Mouse (Mus musculus) MEL (cell line): ENCODE measurements around the gene 2410004P03Rik. TPM values are rescaled to one million over a fixed set of nuclear protein-coding genes. Genes with fewer than 3 reads are reported as not detected.

Experiments used
- DNase-seq: peaks from one replicate; pipeline ENCODE4 v3.0.0; 2011; ENCODE audit warnings: low read depth, low spot score
- H3K27ac ChIP-seq: 2 replicates; pipeline ENCODE4 v1.5.1; 2012; ENCODE audit warnings: low read depth, mild to moderate bottlenecking, control low read depth, low read length, moderate library complexity; ENCODE audit not compliant: control insufficient read depth
- H3K27me3 ChIP-seq, 2 experiments: fragments of 150-350 bp in 1 of 2; sonication (generic) in 1 of 2; 2 replicates each; pipeline ENCODE4 v1.6.1; 2012; ENCODE audit warnings: low read length in 2 of 2, mild to moderate bottlenecking in 2 of 2, improper control_type of control experiment in 1 of 2, moderate library complexity in 1 of 2; ENCODE audit not compliant: insufficient read depth in 2 of 2, control insufficient read depth in 1 of 2
- H3K36me3 ChIP-seq, 2 experiments: 2 replicates each; pipeline ENCODE4 v1.6.1; 2012 to 2014; ENCODE audit warnings: low read length in 2 of 2, improper control_type of control experiment in 1 of 2, inconsistent platforms in 1 of 2, mild to moderate bottlenecking in 1 of 2; ENCODE audit not compliant: insufficient read depth in 2 of 2, control insufficient read depth in 1 of 2
- H3K4me1 ChIP-seq, 2 experiments: fragments of 150-350 bp in 1 of 2; sonication (generic) in 1 of 2; 2 replicates each; pipeline ENCODE4 v1.6.1; 2012; ENCODE audit warnings: low read length in 2 of 2, improper control_type of control experiment in 1 of 2, mild to moderate bottlenecking in 1 of 2; ENCODE audit not compliant: insufficient read depth in 2 of 2, control insufficient read depth in 1 of 2
- H3K4me3 ChIP-seq, 2 experiments: fragments of 150-350 bp in 1 of 2; sonication (generic) in 1 of 2; 2 replicates each; pipeline ENCODE4 v1.5.1; 2012; ENCODE audit warnings: low read depth in 2 of 2, low read length in 2 of 2, mild to moderate bottlenecking in 2 of 2, moderate library complexity in 2 of 2, control low read depth in 1 of 2, improper control_type of control experiment in 1 of 2; ENCODE audit not compliant: control insufficient read depth in 1 of 2, insufficient read depth in 1 of 2
- H3K79me2 ChIP-seq: 2 replicates; pipeline ENCODE4 v1.6.1; 2012; ENCODE audit warnings: mild to moderate bottlenecking, low read length, moderate library complexity; ENCODE audit not compliant: control insufficient read depth, poor library complexity, insufficient read depth
- H3K9ac ChIP-seq: 2 replicates; pipeline ENCODE4 v1.6.1; 2012; ENCODE audit warnings: low read depth, mild to moderate bottlenecking, control low read depth, low read length, moderate library complexity; ENCODE audit not compliant: control insufficient read depth, poor library complexity, severe bottlenecking
- H3K9me3 ChIP-seq: fragments of 150-350 bp; sonication (generic); replicated peaks from 2 replicates; pipeline ENCODE4 v1.6.1; 2012; ENCODE audit warnings: mild to moderate bottlenecking, low read length, improper control_type of control experiment, moderate library complexity; ENCODE audit not compliant: insufficient read depth
- E2F4 ChIP-seq: IDR thresholded peaks from 2 replicates; pipeline ENCODE4 v1.6.1; 2011; ENCODE audit warnings: low read depth, low read length, improper control_type of control experiment, borderline replicate concordance
- ELF1 ChIP-seq: IDR thresholded peaks from 2 replicates; pipeline ENCODE4 v1.6.1; 2014; ENCODE audit warnings: low read depth, mild to moderate bottlenecking, inconsistent platforms, low read length, improper control_type of control experiment, moderate library complexity
- GABPA ChIP-seq: IDR thresholded peaks from 2 replicates; pipeline ENCODE4 v1.6.1; 2012; ENCODE audit warnings: low read depth, mild to moderate bottlenecking, inconsistent platforms, low read length, improper control_type of control experiment, moderate library complexity
- HCFC1 ChIP-seq: IDR thresholded peaks from 2 replicates; pipeline ENCODE4 v1.6.1; 2012; ENCODE audit warnings: low read depth, mild to moderate bottlenecking, inconsistent platforms, low read length, improper control_type of control experiment, moderate library complexity
- KAT2A ChIP-seq: conservative IDR thresholded peaks from 2 replicates; pipeline ENCODE4 v1.6.1; 2012; ENCODE audit warnings: low read depth, low read length, improper control_type of control experiment, inconsistent platforms
- MAFK ChIP-seq: IDR thresholded peaks from 2 replicates; pipeline ENCODE4 v1.6.1; 2011; ENCODE audit warnings: low read depth, mild to moderate bottlenecking, low read length, improper control_type of control experiment, borderline replicate concordance
- MYB ChIP-seq: IDR thresholded peaks from 2 replicates; pipeline ENCODE4 v1.6.1; 2011; ENCODE audit warnings: mild to moderate bottlenecking, low read depth, low read length, improper control_type of control experiment
- NELFE ChIP-seq: IDR thresholded peaks from 2 replicates; pipeline ENCODE4 v1.6.1; 2011; ENCODE audit warnings: low read depth, low read length, improper control_type of control experiment
- NRF1 ChIP-seq: IDR thresholded peaks from 2 replicates; pipeline ENCODE4 v1.6.1; 2014; ENCODE audit warnings: low read depth, mild to moderate bottlenecking, inconsistent platforms, low read length, improper control_type of control experiment, moderate library complexity; ENCODE audit not compliant: poor library complexity, insufficient read depth, severe bottlenecking
- POLR2AphosphoS2 ChIP-seq: IDR thresholded peaks from 2 replicates; pipeline ENCODE4 v1.6.1; 2011; ENCODE audit warnings: low read length, improper control_type of control experiment
- TAL1 ChIP-seq: IDR thresholded peaks from 2 replicates; pipeline ENCODE4 v1.6.1; 2012; ENCODE audit warnings: mild to moderate bottlenecking, inconsistent platforms, low read length, moderate library complexity, mixed read lengths
- TCF12 ChIP-seq: IDR thresholded peaks from 2 replicates; pipeline ENCODE4 v1.6.1; 2014; ENCODE audit warnings: low read depth, mild to moderate bottlenecking, inconsistent platforms, low read length, improper control_type of control experiment, moderate library complexity
- USF1 ChIP-seq: IDR thresholded peaks from 2 replicates; pipeline ENCODE4 v1.6.1; 2014; ENCODE audit warnings: low read depth, mild to moderate bottlenecking, inconsistent platforms, low read length, improper control_type of control experiment, moderate library complexity
- ZC3H11A ChIP-seq: IDR thresholded peaks from 2 replicates; pipeline ENCODE4 v1.6.1; 2012; ENCODE audit warnings: low read depth, mild to moderate bottlenecking, inconsistent platforms, low read length, improper control_type of control experiment
- ZKSCAN1 ChIP-seq: IDR thresholded peaks from 2 replicates; pipeline ENCODE4 v1.6.1; 2012; ENCODE audit warnings: low read depth, mild to moderate bottlenecking, inconsistent platforms, low read length, improper control_type of control experiment, moderate library complexity
- ZMIZ1 ChIP-seq: IDR thresholded peaks from 2 replicates; pipeline ENCODE4 v1.6.1; 2012; ENCODE audit warnings: low read depth, mild to moderate bottlenecking, inconsistent platforms, low read length, improper control_type of control experiment, moderate library complexity
- ZNF384 ChIP-seq: IDR thresholded peaks from 2 replicates; pipeline ENCODE4 v1.6.1; 2012; ENCODE audit warnings: low read depth, mild to moderate bottlenecking, inconsistent platforms, low read length, improper control_type of control experiment
- polyA plus RNA-seq, 2 experiments: library from polyadenylated mRNA; stranded (reverse) in 1 of 2; unstranded in 1 of 2; fragments of >175 nt in 1 of 2; fragments of >200 nt in 1 of 2; gene quantifications; 2 replicates each; pipeline versions ENCODE4 v1.2.1 to v1.2.4; 2012; ENCODE audit warnings: low replicate concordance in 2 of 2, low read depth in 1 of 2; ENCODE audit not compliant: insufficient read length in 2 of 2, insufficient read depth in 1 of 2, missing spikeins in 1 of 2
- total RNA-seq: library from RNA; depleted of rRNA; stranded (reverse); fragments of 300-350 nt; gene quantifications from 2 replicates; pipeline ENCODE4 v1.2.3, GENCODE M21; 2012

2410004P03Rik gene
- total and polyA plus RNA-seq, 3 experiments, result 0.03 TPM; not detected in 2

DNA sequence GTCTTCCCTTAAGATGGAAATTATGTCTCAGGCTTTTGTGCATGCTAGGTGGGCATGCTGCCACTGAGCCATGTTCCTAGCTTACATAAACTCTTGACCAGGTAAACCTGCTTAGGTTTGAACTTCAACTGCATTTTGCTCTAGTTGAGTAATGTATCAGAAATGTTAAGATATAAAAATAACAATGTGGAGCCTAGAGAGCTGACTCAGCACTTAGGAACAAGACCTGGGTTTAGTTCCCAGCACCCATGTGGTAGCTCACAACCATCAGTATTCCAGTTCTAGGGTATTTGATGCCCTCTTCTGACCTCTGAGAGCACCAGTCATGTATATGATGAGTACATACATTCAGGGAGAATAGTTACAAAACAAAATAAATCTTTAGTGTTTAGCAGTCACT, 34.4 kb downstream of the 2410004P03Rik start:
- Histone ChIP-seq H3K79me2 (no peaks in the 10 kb centered on the region), H3K9me3 (no peaks in the 10 kb centered on the region), H3K27me3 (no peaks in the 10 kb centered on the region), H3K4me1 (no peaks in the 10 kb centered on the region), H3K27ac (no peak overlapping the region), H3K36me3 (peaks cover 0 to 37% of the 10 kb centered on the region in 2 experiments; a peak in 2 of 4 replicates), H3K9ac (no peak overlapping the region)
- no peak for DNase-seq
- TF ChIP-seq ZNF384 (no peak), MAFK (peak; percentile 49; the same call in 1 of the 2 replicates), KAT2A (no peak), ZMIZ1 (no peak), USF1 (no peak), NRF1 (no peak), E2F4 (no peak)
- TF ChIP-seq, all 39 proteins: peak for 1
- H3K4me3 ChIP-seq, result no peak overlapping the region

- Histone ChIP-seq H3K27ac (no peak overlapping the region), H3K9me3 (no peaks in the 10 kb centered on the region), H3K4me1 (no peaks in the 10 kb centered on the region), H3K79me2 (no peaks in the 10 kb centered on the region), H3K27me3 (no peaks in the 10 kb centered on the region), H3K36me3 (peaks cover 0 to 50% of the 10 kb centered on the region in 2 experiments; a peak in 2 of 4 replicates), H3K9ac (no peak overlapping the region)
- no peak for DNase-seq
- TF ChIP-seq ZC3H11A, result no peak
- no peak for TF ChIP-seq TCF12
- TF ChIP-seq ZKSCAN1, result no peak
- TF ChIP-seq ZNF384, result no peak
- TF ChIP-seq ELF1, result no peak
- no peak for TF ChIP-seq GABPA
- no peak for TF ChIP-seq USF1
- TF ChIP-seq HCFC1, result no peak
- no peak for TF ChIP-seq MYB
- no peak for TF ChIP-seq NELFE
- TF ChIP-seq POLR2AphosphoS2, result no peak
- no peak for TF ChIP-seq TAL1
- TF ChIP-seq, all 39 proteins: peak for 0
- no peak overlapping the region for H3K4me3 ChIP-seq
These were observed 44.7 kb downstream of the 2410004P03Rik start for GRCm38 (mm10) chr12:16966811-16967210.
